Mouse (Mus musculus) midbrain, embryonic 12.5 days (tissue): Measurements from ENCODE around the gene Pik3cg. TPM values are rescaled to one million over a fixed set of nuclear protein-coding genes. Genes with fewer than 3 reads are reported as not detected.

Experiments
- ATAC-seq: fragments of 200-750 bp; cut with Nextera tagmentation; 2 replicates; pipeline ENCODE4 v1.8.0; 2017; ENCODE audit warnings: low read depth, moderate TSS enrichment, moderate library complexity; ENCODE audit not compliant: low FRiP score
- H3K27ac ChIP-seq: fragments of 300-500 bp; sonication (generic); replicated peaks from 2 replicates; pipeline ENCODE4 v1.5.1; 2016; ENCODE audit warnings: mild to moderate bottlenecking
- H3K27me3 ChIP-seq: fragments of 300-500 bp; sonication (generic); 2 replicates; pipeline ENCODE4 v1.6.1; 2016; ENCODE audit warnings: mild to moderate bottlenecking
- H3K36me3 ChIP-seq: fragments of 300-500 bp; sonication (generic); 2 replicates; pipeline ENCODE4 v1.6.1; 2016
- H3K4me1 ChIP-seq: fragments of 300-500 bp; sonication (generic); 2 replicates; pipeline ENCODE4 v1.6.1; 2016
- H3K4me2 ChIP-seq: fragments of 300-500 bp; sonication (generic); replicated peaks from 2 replicates; pipeline ENCODE4 v1.6.1; 2016; ENCODE audit warnings: mild to moderate bottlenecking, moderate library complexity
- H3K4me3 ChIP-seq: fragments of 300-500 bp; sonication (generic); 2 replicates; pipeline ENCODE4 v1.5.1; 2016; ENCODE audit warnings: mild to moderate bottlenecking
- H3K9ac ChIP-seq: fragments of 300-500 bp; sonication (generic); replicated peaks from 2 replicates; pipeline ENCODE4 v1.6.1; 2016; ENCODE audit warnings: mild to moderate bottlenecking, moderate library complexity
- H3K9me3 ChIP-seq: fragments of 300-500 bp; sonication (generic); 2 replicates; pipeline ENCODE4 v1.6.1; 2016; ENCODE audit warnings: mild to moderate bottlenecking
- WGBS: fragments of 180-500 bp; shearing (Covaris S2); methylation state at CpG from one replicate; pipeline ENCODE4 v1.1.7; 2016; 5-methylcytosine and 5-hydroxymethylcytosine counted together
- polyA plus RNA-seq: library from polyadenylated mRNA; unstranded; fragments of >200 nt; fragmentation: Nextera tagmentation; extraction: Ambion mirVana; gene quantifications from 2 replicates; pipeline ENCODE4 v1.2.1, GENCODE M21; 2016

Pik3cg gene
- polyA plus RNA-seq, 1 experiment from 2014 or later: 1.4 TPM

DNA sequence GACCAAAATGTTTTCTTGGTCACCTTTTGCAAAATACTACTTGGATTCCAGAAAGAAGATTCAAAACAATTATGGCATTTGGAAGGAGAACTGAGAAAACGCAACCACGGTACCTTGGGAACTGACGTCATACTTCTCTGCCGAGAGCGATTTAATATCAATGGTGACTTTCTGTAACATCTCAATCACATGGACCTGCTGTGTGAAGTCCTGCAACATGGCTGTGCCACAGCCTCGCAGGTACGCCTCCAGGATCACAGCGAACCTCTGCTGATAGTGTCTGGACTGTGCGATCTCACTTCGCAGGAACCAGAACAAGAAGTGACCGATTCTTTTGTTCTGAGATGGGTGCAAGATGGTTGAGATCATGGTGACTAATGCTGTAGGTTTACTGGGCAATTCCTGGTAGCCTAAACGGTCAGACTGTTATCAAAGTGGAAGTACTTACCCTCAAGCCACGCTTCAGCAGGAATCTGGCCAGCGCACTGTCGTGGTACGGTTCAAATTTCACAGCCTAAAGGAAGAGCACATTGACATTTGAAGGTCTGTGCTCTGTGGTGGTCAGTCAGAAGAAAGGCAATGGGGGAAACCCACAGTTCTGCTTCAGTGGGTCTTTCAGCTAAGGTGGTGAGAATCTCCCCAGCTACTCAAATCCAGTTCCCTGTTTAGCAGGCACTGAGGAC is 7.9 kb downstream of the Pik3cg start:
- H3K9me3 ChIP-seq: no peaks in the 10 kb centered on the region
- no peak overlapping the region for H3K9ac ChIP-seq
- no peaks in the 10 kb centered on the region for H3K36me3 ChIP-seq
- H3K4me2 ChIP-seq: no peak overlapping the region
- 89% methylated on average over 16 of the region's 16 CpGs for WGBS
- ATAC-seq: no peak
- H3K4me1 ChIP-seq: peaks cover 8% of the 10 kb centered on the region; the same call in 1 of the 2 replicates
- H3K27me3 ChIP-seq: no peaks in the 10 kb centered on the region
- H3K27ac ChIP-seq: no peak overlapping the region
- no peak overlapping the region for H3K4me3 ChIP-seq

DNA sequence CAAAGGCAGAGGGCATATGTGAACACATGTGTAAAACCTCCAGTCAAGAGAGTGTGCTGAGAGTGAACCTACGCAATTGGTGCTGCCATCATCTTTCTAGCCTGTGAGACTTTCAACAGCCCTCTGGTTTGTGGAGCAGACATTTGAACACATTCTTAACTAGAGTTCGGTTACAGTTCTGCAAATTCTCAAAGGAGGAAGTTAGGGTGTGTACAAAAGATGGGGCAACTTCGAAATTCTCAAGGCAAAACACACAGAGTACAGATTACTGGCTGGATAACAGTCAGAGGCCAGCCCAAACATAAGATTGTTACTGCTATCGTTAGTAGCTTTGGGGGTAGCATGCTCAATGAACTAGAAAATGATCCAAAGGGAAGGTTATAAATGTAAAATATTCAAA is 9.0 kb downstream of the Pik3cg start:
- Histone ChIP-seq H3K4me3 (no peak overlapping the region), H3K27me3 (no peaks in the 10 kb centered on the region), H3K36me3 (no peaks in the 10 kb centered on the region), H3K4me2 (no peak overlapping the region), H3K27ac (no peak overlapping the region), H3K9ac (no peak overlapping the region), H3K9me3 (no peaks in the 10 kb centered on the region), H3K4me1 (peaks cover 8% of the 10 kb centered on the region; the same call in 1 of the 2 replicates)
- no peak for ATAC-seq
- 89% methylated on average over 4 of the region's 4 CpGs for WGBS

GRCm38 (mm10) chr12:32198025-32198424 is 10.4 kb downstream of the Pik3cg start:
- no peaks in the 10 kb centered on the region for H3K4me1 ChIP-seq
- H3K36me3 ChIP-seq: no peaks in the 10 kb centered on the region
- no peaks in the 10 kb centered on the region for H3K27me3 ChIP-seq
- no peak overlapping the region for H3K9ac ChIP-seq
- ATAC-seq: no peak
- no peak overlapping the region for H3K4me2 ChIP-seq
- no peak overlapping the region for H3K4me3 ChIP-seq
- H3K27ac ChIP-seq: no peak overlapping the region
- H3K9me3 ChIP-seq: no peaks in the 10 kb centered on the region
- WGBS: 94% methylated on average over 4 of the region's 4 CpGs

GRCm38 (mm10) chr12:32195000-32195399 is 13.5 kb downstream of the Pik3cg start:
- Histone ChIP-seq H3K4me3 (no peak overlapping the region), H3K4me1 (no peaks in the 10 kb centered on the region), H3K27me3 (no peaks in the 10 kb centered on the region), H3K27ac (no peak overlapping the region), H3K4me2 (no peak overlapping the region), H3K9ac (no peak overlapping the region), H3K9me3 (no peaks in the 10 kb centered on the region), H3K36me3 (no peaks in the 10 kb centered on the region)
- no peak for ATAC-seq
- WGBS: 82% methylated on average over 4 of the region's 4 CpGs

DNA sequence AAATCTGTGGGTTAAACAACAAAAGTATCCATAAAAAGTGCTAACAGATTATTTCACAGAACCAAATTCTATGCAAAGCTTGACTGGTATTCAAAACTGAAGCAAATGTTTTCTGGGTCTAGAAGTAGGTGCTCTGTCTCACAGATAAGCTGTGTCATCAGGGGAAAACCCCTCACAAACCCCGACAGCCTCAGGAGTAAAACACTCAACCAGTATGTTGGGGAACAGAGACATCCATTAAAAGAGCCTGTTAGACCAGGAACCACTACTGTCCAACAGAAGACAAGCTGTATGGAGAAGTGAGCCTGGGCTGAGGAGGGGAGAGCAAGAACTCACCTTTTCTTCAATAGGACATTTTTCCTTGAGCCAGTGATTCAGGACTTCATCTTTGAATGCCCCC is 14.1 kb downstream of the Pik3cg start:
- no peaks in the 10 kb centered on the region for H3K27me3 ChIP-seq
- H3K9me3 ChIP-seq: no peaks in the 10 kb centered on the region
- ATAC-seq: no peak
- H3K27ac ChIP-seq: no peak overlapping the region
- H3K9ac ChIP-seq: no peak overlapping the region
- H3K4me2 ChIP-seq: no peak overlapping the region
- H3K4me3 ChIP-seq: no peak overlapping the region
- H3K36me3 ChIP-seq: no peaks in the 10 kb centered on the region
- 84% methylated on average over 1 of the region's 1 CpGs for WGBS
- H3K4me1 ChIP-seq: no peaks in the 10 kb centered on the region

- no peak overlapping the region for H3K27ac ChIP-seq
Observed at GRCm38 (mm10) chr12:32190927-32191326, 17.5 kb downstream of the Pik3cg start.

DNA sequence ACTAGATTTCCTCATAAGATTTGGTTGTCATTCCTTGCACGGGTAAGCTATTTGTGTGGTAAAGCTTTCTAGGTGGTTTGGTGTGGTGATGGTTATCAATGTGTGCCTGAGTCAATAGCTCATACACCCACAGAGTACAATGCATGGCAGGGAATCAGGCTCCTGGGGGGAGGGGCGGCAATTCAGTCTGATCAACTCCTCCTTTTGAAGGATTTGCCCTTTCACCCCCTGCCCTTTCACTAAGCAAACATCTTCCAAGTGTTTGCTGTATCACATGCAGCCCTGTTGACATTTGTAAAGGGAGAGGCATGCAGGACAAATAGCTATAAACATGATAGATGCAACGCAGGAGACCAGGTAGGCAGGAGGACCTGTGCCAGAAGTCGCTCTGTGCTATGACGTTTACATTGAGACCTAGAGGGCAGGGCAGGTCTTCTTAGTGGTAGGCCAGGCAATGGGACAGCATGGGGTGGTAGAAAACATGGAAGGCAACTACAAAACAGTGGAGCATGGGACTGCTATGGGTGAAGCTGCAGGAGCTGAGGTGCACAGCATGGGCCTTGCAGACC is 20.7 kb downstream of the Pik3cg start:
- Histone ChIP-seq H3K9me3 (no peaks in the 10 kb centered on the region), H3K4me3 (no peak overlapping the region), H3K27ac (no peak overlapping the region), H3K36me3 (no peaks in the 10 kb centered on the region), H3K4me2 (no peak overlapping the region), H3K27me3 (no peaks in the 10 kb centered on the region), H3K9ac (no peak overlapping the region), H3K4me1 (no peaks in the 10 kb centered on the region)
- WGBS: 59% methylated on average over 5 of the region's 5 CpGs
- no peak for ATAC-seq

More at GRCm38 (mm10) chr12:32190927-32191326, 17.5 kb downstream of the Pik3cg start:
- 86% methylated on average over 4 of the region's 4 CpGs for WGBS
- ATAC-seq: no peak
- no peaks in the 10 kb centered on the region for H3K4me1 ChIP-seq
- H3K4me3 ChIP-seq: no peak overlapping the region
- H3K9ac ChIP-seq: no peak overlapping the region
- H3K4me2 ChIP-seq: no peak overlapping the region
- no peaks in the 10 kb centered on the region for H3K36me3 ChIP-seq
- no peaks in the 10 kb centered on the region for H3K9me3 ChIP-seq
- no peaks in the 10 kb centered on the region for H3K27me3 ChIP-seq

DNA sequence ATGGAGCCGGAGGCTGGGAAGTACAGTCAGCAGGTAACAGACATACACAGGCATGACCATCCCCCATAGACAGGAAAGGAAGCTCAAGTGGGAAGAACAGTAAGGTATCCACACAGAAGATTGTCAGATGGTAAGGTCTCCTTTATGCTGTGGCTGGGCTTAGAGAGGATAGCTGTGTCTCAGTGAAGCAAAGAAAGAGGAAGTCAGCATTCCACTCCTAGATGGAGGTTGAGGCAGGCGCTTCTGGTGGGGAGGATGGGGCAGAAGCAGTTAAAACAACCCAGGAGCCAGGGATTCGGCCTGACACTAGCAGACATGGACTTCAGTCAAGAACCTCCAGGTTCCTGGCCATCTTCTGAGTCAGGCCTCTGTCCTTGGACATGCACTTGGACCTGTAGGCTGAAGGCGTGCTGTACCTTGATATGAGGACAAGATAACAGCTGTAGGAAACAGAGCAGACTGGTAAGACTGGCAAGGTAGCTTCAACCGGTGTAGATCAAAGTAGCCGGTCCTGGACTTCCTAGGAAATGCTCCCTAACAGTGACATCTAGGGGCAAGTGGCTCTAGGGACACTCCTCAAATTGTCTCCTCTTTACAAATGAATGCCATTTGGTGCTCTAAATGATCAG is 21.7 kb downstream of the Pik3cg start:
- Histone ChIP-seq H3K4me3 (no peak overlapping the region), H3K9me3 (no peaks in the 10 kb centered on the region), H3K4me1 (no peaks in the 10 kb centered on the region), H3K27ac (no peak overlapping the region), H3K9ac (no peak overlapping the region), H3K4me2 (no peak overlapping the region), H3K36me3 (no peaks in the 10 kb centered on the region), H3K27me3 (no peaks in the 10 kb centered on the region)
- ATAC-seq: no peak
- WGBS: 84% methylated on average over 6 of the region's 6 CpGs

DNA sequence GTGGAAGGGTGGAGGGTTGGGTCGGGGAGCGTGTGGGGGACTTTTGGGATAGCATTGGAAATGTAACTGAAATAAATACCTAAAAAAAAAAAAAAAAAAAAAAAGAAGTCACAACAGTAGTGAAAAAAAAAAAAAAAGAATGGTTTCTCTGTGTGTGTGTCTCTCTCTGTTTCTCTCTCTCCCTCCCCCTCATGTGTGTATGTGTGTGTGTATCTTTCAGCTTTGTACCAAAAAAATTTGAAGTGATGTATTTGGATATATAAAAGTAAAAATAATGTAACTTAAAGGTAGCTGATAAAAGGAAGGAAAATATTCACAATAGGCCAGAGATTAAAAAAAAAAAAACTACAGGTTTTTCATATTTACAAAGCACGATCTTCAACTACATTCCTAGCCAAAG is 23.6 kb downstream of the Pik3cg start:
- Histone ChIP-seq H3K36me3 (no peaks in the 10 kb centered on the region), H3K4me3 (no peak overlapping the region), H3K27ac (no peak overlapping the region), H3K27me3 (no peaks in the 10 kb centered on the region), H3K9ac (no peak overlapping the region), H3K4me1 (no peaks in the 10 kb centered on the region), H3K9me3 (no peaks in the 10 kb centered on the region), H3K4me2 (no peak overlapping the region)
- ATAC-seq: no peak
- WGBS: 98% methylated on average over 3 of the region's 3 CpGs

GRCm38 (mm10) chr12:32183584-32183983 is 24.9 kb downstream of the Pik3cg start:
- Histone ChIP-seq H3K4me2 (no peak overlapping the region), H3K36me3 (no peaks in the 10 kb centered on the region), H3K9me3 (no peaks in the 10 kb centered on the region), H3K9ac (no peak overlapping the region), H3K27me3 (no peaks in the 10 kb centered on the region), H3K4me1 (no peaks in the 10 kb centered on the region), H3K4me3 (no peak overlapping the region), H3K27ac (no peak overlapping the region)
- WGBS: 67% methylated on average over 1 of the region's 1 CpGs
- ATAC-seq: no peak

DNA sequence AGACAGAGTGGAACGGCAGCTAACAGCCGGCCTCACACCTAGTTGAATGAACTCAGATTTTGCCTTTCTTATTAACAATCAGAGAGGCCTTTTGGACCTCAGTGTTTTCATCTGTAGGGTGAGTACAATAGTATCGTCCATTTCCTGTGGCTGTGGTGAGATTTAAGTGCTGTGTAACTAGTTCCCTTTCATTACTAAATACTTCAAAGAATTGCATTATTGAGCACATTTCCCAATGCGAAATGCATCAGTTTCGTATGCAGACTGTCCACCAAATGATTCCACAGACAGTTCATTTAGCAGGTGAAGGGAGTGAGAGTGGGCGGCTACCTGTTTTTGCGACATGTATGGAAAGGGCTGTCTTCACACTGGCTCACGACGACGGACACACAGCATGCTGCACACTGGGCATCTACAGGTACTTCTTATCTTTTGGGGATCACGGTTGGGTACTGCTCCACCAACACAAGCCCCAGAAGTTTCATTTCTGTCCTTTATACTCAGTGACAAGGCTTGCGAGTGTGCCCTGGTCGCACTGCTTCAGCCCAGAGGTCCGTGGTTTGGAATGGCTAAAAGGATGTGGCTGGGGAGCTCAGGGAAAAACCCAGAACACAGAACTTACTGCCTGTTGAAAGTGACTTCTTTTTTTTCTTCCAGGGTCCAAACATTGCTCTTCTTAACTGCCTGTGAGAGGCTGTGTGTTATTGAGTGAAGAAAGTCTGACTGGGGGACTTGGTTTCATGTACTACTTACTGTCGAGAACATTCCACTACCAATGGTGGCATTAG is 25.6 kb downstream of the Pik3cg start:
- no peak overlapping the region for H3K4me2 ChIP-seq
- H3K9me3 ChIP-seq: no peaks in the 10 kb centered on the region
- H3K4me3 ChIP-seq: no peak overlapping the region
- no peak for ATAC-seq
- H3K36me3 ChIP-seq: no peaks in the 10 kb centered on the region
- H3K27ac ChIP-seq: no peak overlapping the region
- H3K9ac ChIP-seq: no peak overlapping the region
- no peaks in the 10 kb centered on the region for H3K27me3 ChIP-seq
- 90% methylated on average over 15 of the region's 15 CpGs for WGBS
- no peaks in the 10 kb centered on the region for H3K4me1 ChIP-seq

DNA sequence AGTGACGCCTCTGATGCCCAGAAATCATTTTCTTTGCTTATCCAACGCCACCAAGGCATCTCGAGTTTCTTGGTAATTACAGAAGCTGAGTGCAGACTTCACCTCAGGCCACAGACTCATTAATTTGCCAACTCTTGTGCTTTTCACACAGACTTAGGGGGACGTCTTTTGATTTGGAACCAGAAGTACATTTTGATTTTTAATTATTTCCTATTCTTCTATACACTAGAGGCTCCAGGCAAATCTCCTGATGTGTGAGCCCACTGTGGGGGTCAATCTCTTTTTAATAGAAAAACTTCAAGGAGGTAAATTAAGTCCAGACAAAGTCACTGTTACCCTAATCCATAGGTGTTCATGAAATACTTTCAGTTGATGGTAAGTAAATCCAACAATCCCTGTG is 26.6 kb downstream of the Pik3cg start:
- H3K4me1 ChIP-seq: no peaks in the 10 kb centered on the region
- no peak overlapping the region for H3K4me2 ChIP-seq
- no peak overlapping the region for H3K9ac ChIP-seq
- WGBS: 60% methylated on average over 4 of the region's 4 CpGs
- H3K36me3 ChIP-seq: no peaks in the 10 kb centered on the region
- H3K4me3 ChIP-seq: no peak overlapping the region
- no peak for ATAC-seq
- H3K27me3 ChIP-seq: no peaks in the 10 kb centered on the region
- H3K9me3 ChIP-seq: no peaks in the 10 kb centered on the region
- H3K27ac ChIP-seq: no peak overlapping the region
